Mouse (Mus musculus) E14TG2a.4 (cell line): Measurements from ENCODE around the gene Hs2st1.

Experiments used
- CTCF ChIP-seq: conservative IDR thresholded peaks from 2 replicates; pipeline ENCODE4 v1.5.1; 2014; ENCODE audit warnings: low read length
- NANOG ChIP-seq: IDR thresholded peaks from 2 replicates; pipeline ENCODE4 v1.6.1; 2014; ENCODE audit warnings: borderline replicate concordance, low read length, mixed read lengths
- POU5F1 ChIP-seq: IDR thresholded peaks from 2 replicates; pipeline ENCODE4 v1.6.1; 2014; ENCODE audit warnings: low read length, borderline replicate concordance

- no peak for TF ChIP-seq CTCF
- TF ChIP-seq NANOG, result no peak
- no peak for TF ChIP-seq POU5F1
Measured at GRCm38 (mm10) chr3:144611626-144612271, 41.8 kb upstream of the Hs2st1 start.
